Mouse (Mus musculus): ENCODE measurements around the gene Mybpc1. TPM values are rescaled to one million over a fixed set of nuclear protein-coding genes. Genes with fewer than 3 reads are reported as not detected.
"Not testable (repeated sequence)": the region's sequence is repeated elsewhere in the genome, so short reads cannot be mapped to it uniquely, and the experiment has no call there.

Mybpc1 gene
- polyA plus RNA-seq, 1 experiment from 2014 or later: 0.57 TPM

- TF ChIP-seq EP300 (optimal IDR thresholded peaks at IDR 0.05): no peak
- TF ChIP-seq CTCF (IDR thresholded peaks at IDR 0.05; ENCODE audit: low read depth): peak; percentile 22; the same call in 1 of the 2 replicates
- no peaks in the 10 kb centered on the region for H3K36me3 ChIP-seq (ENCODE audit: control insufficient read depth, insufficient read depth, low read length)
- H3K27me3 ChIP-seq (ENCODE audit: control insufficient read depth, insufficient read depth, low read length): no peaks in the 10 kb centered on the region
- no peak overlapping the region for H3K9ac ChIP-seq (ENCODE audit: low read length)
- no peaks in the 10 kb centered on the region for H3K9me3 ChIP-seq (ENCODE audit: control insufficient read depth, low read length)
- ATAC-seq (ENCODE audit: low FRiP score, low TSS enrichment) (no peak), DNase-seq (ENCODE audit: low spot score) (no peak)
- H3K4me2 ChIP-seq (replicated peaks; ENCODE audit: low read depth): no peak overlapping the region
- WGBS: 70% methylated on average over 3 of the region's 3 CpGs
- no peak overlapping the region for H3K27ac ChIP-seq (replicated peaks)
- H3K4me1 ChIP-seq (replicated peaks; ENCODE audit: control insufficient read depth, insufficient read depth): no peaks in the 10 kb centered on the region
- H3K4me3 ChIP-seq (ENCODE audit: low read depth, low read length): no peak overlapping the region
Measured at GRCm38 (mm10) chr10:88550225-88550624, 54.7 kb downstream of the Mybpc1 start.

GRCm38 (mm10) chr10:88547635-88548034 lies 57.3 kb downstream of the Mybpc1 start:
- Histone ChIP-seq H3K27ac (replicated peaks) (no peak overlapping the region), H3K27me3 (ENCODE audit: control insufficient read depth, insufficient read depth, low read length) (no peaks in the 10 kb centered on the region), H3K36me3 (ENCODE audit: control insufficient read depth, insufficient read depth, low read length) (no peaks in the 10 kb centered on the region), H3K9me3 (ENCODE audit: control insufficient read depth, low read length) (no peaks in the 10 kb centered on the region), H3K4me1 (replicated peaks; ENCODE audit: control insufficient read depth, insufficient read depth) (no peaks in the 10 kb centered on the region), H3K4me3 (ENCODE audit: low read depth, low read length) (no peak overlapping the region), H3K9ac (ENCODE audit: low read length) (no peak overlapping the region), H3K4me2 (replicated peaks; ENCODE audit: low read depth) (no peak overlapping the region)
- no peak for TF ChIP-seq EP300 (optimal IDR thresholded peaks at IDR 0.05)
- WGBS: 42% methylated on average over 2 of the region's 2 CpGs
- ATAC-seq (ENCODE audit: low FRiP score, low TSS enrichment): no peak
- DNase-seq (ENCODE audit: low spot score): no peak

- Histone ChIP-seq H3K4me1 (replicated peaks; ENCODE audit: control insufficient read depth, insufficient read depth) (no peaks in the 10 kb centered on the region), H3K4me2 (replicated peaks; ENCODE audit: low read depth) (no peak overlapping the region), H3K27ac (replicated peaks) (no peak overlapping the region), H3K4me3 (ENCODE audit: low read depth, low read length) (no peak overlapping the region), H3K27me3 (ENCODE audit: control insufficient read depth, insufficient read depth, low read length) (no peaks in the 10 kb centered on the region), H3K9me3 (ENCODE audit: control insufficient read depth, low read length) (no peaks in the 10 kb centered on the region), H3K9ac (ENCODE audit: low read length) (no peak overlapping the region), H3K36me3 (ENCODE audit: control insufficient read depth, insufficient read depth, low read length) (no peaks in the 10 kb centered on the region)
- no peak for DNase-seq (ENCODE audit: low spot score)
- no peak for ATAC-seq (ENCODE audit: low FRiP score, low TSS enrichment)
- no peak for TF ChIP-seq EP300 (optimal IDR thresholded peaks at IDR 0.05)
- no peak for TF ChIP-seq CTCF (IDR thresholded peaks at IDR 0.05; ENCODE audit: low read depth)
- WGBS: 58% methylated on average over 5 of the region's 5 CpGs
Measured at GRCm38 (mm10) chr10:88530631-88531030, 74.3 kb downstream of the Mybpc1 start.

GRCm38 (mm10) chr10:88524016-88524415 lies 80.9 kb downstream of the Mybpc1 start:
- ATAC-seq (ENCODE audit: low FRiP score, low TSS enrichment) (no peak), DNase-seq (ENCODE audit: low spot score) (no peak)
- H3K9me3 ChIP-seq (ENCODE audit: control insufficient read depth, low read length): no peaks in the 10 kb centered on the region
- WGBS: 60% methylated on average over 2 of the region's 2 CpGs
- H3K4me2 ChIP-seq (replicated peaks; ENCODE audit: low read depth): no peak overlapping the region
- H3K27ac ChIP-seq (replicated peaks): no peak overlapping the region
- no peaks in the 10 kb centered on the region for H3K36me3 ChIP-seq (ENCODE audit: control insufficient read depth, insufficient read depth, low read length)
- no peaks in the 10 kb centered on the region for H3K4me1 ChIP-seq (replicated peaks; ENCODE audit: control insufficient read depth, insufficient read depth)
- TF ChIP-seq EP300 (optimal IDR thresholded peaks at IDR 0.05) (no peak), CTCF (IDR thresholded peaks at IDR 0.05; ENCODE audit: low read depth) (no peak)
- no peak overlapping the region for H3K9ac ChIP-seq (ENCODE audit: low read length)
- H3K4me3 ChIP-seq (ENCODE audit: low read depth, low read length): no peak overlapping the region
- H3K27me3 ChIP-seq (ENCODE audit: control insufficient read depth, insufficient read depth, low read length): no peaks in the 10 kb centered on the region

GRCm38 (mm10) chr10:88523212-88523611 lies 81.7 kb downstream of the Mybpc1 start:
- Histone ChIP-seq H3K4me2 (replicated peaks; ENCODE audit: low read depth) (no peak overlapping the region), H3K27ac (replicated peaks) (no peak overlapping the region), H3K36me3 (ENCODE audit: control insufficient read depth, insufficient read depth, low read length) (no peaks in the 10 kb centered on the region), H3K4me1 (replicated peaks; ENCODE audit: control insufficient read depth, insufficient read depth) (no peaks in the 10 kb centered on the region), H3K27me3 (ENCODE audit: control insufficient read depth, insufficient read depth, low read length) (no peaks in the 10 kb centered on the region), H3K9me3 (ENCODE audit: control insufficient read depth, low read length) (no peaks in the 10 kb centered on the region), H3K9ac (ENCODE audit: low read length) (no peak overlapping the region), H3K4me3 (ENCODE audit: low read depth, low read length) (no peak overlapping the region)
- DNase-seq (ENCODE audit: low spot score): no peak
- WGBS: 73% methylated on average over 1 of the region's 1 CpGs
- TF ChIP-seq EP300 (optimal IDR thresholded peaks at IDR 0.05) (no peak), CTCF (IDR thresholded peaks at IDR 0.05; ENCODE audit: low read depth) (no peak)
- no peak for ATAC-seq (ENCODE audit: low FRiP score, low TSS enrichment)

- no peak for ATAC-seq (ENCODE audit: low FRiP score, low TSS enrichment)
Measured at GRCm38 (mm10) chr10:88522795-88523194, 82.2 kb downstream of the Mybpc1 start.

GRCm38 (mm10) chr10:88515049-88515448 lies 89.9 kb downstream of the Mybpc1 start:
- not testable (repeated sequence) for H3K4me3 ChIP-seq (ENCODE audit: low read depth, low read length); H3K36me3 ChIP-seq (ENCODE audit: control insufficient read depth, insufficient read depth, low read length); DNase-seq (ENCODE audit: low spot score); ATAC-seq (ENCODE audit: low FRiP score, low TSS enrichment); H3K4me1 ChIP-seq (replicated peaks; ENCODE audit: control insufficient read depth, insufficient read depth); H3K9ac ChIP-seq (ENCODE audit: low read length); H3K4me2 ChIP-seq (replicated peaks; ENCODE audit: low read depth); H3K9me3 ChIP-seq (ENCODE audit: control insufficient read depth, low read length); H3K27ac ChIP-seq (replicated peaks); H3K27me3 ChIP-seq (ENCODE audit: control insufficient read depth, insufficient read depth, low read length)
- 72% methylated on average over 6 of the region's 7 CpGs for WGBS

More at GRCm38 (mm10) chr10:88522795-88523194, 82.2 kb downstream of the Mybpc1 start:
- Histone ChIP-seq H3K9ac (ENCODE audit: low read length) (no peak overlapping the region), H3K27me3 (ENCODE audit: control insufficient read depth, insufficient read depth, low read length) (no peaks in the 10 kb centered on the region), H3K27ac (replicated peaks) (no peak overlapping the region), H3K4me2 (replicated peaks; ENCODE audit: low read depth) (no peak overlapping the region), H3K36me3 (ENCODE audit: control insufficient read depth, insufficient read depth, low read length) (no peaks in the 10 kb centered on the region), H3K4me3 (ENCODE audit: low read depth, low read length) (no peak overlapping the region), H3K9me3 (ENCODE audit: control insufficient read depth, low read length) (no peaks in the 10 kb centered on the region), H3K4me1 (replicated peaks; ENCODE audit: control insufficient read depth, insufficient read depth) (no peaks in the 10 kb centered on the region)
- TF ChIP-seq EP300 (optimal IDR thresholded peaks at IDR 0.05): no peak
- TF ChIP-seq CTCF (IDR thresholded peaks at IDR 0.05; ENCODE audit: low read depth): no peak
- DNase-seq (ENCODE audit: low spot score): no peak
- whole genome bisulfite sequencing: 68% methylated on average over 8 of the region's 8 CpGs

All from stomach, postnatal 0 days (tissue).